Mouse (Mus musculus) bone marrow, adult 2 months (tissue): ENCODE measurements around the gene Supt4a.

ENCODE experiments used
- CTCF ChIP-seq: fragments of 200-500 bp; IDR thresholded peaks from 2 replicates; pipeline ENCODE4 v1.5.1; 2011; ENCODE audit warnings: low read length, control low read depth; ENCODE audit not compliant: control insufficient read depth, insufficient read depth
- POLR2A ChIP-seq: fragments of 200-500 bp; IDR thresholded peaks from 2 replicates; pipeline ENCODE4 v1.6.1; 2011; ENCODE audit warnings: low read depth, mild to moderate bottlenecking, control low read depth, low read length, borderline replicate concordance; ENCODE audit not compliant: control insufficient read depth

DNA sequence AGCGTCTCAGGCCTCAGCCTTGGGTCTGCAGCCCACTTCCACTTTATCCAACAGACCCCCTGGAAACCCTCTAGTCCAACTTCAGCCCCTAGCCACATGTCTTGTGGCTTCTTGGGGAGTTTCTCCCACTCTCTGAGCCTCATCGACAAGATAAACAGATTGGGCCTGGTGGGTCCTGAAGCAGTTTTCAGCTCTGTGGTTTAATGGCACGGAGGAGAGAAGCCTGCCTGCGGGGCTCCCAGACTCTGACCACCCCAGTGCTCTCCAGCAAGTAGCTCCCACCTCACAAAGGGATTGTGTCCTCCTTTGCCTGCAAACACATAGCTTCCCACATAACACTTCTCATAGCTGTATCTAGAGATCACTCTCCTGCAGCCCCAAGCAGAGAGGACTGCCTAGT lies 9.9 kb upstream of the Supt4a start:
- TF ChIP-seq CTCF (no peak), POLR2A (no peak)
